Mouse (Mus musculus): ENCODE data around the gene Rabep2.

DNA sequence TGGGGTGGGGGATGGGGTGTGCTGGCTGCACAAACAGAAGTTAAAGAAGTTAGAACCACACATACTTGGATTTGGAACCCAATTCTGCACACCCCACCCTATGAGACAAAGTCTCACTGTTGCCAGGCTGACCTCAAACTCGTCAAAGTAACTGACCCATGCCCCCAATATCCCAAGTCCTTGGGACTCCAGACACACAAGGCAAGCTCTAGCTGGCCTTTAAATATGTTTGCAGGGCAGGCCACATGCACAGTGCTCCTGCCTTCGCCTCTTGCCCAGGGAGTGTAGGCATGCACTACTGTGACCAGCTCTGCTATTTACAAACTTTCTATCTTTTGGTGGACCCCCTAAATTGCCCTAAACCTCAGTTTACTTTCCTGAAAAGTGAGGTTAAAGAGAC lies 26.7 kb downstream of the Rabep2 start:
- TF ChIP-seq POLR2A (IDR thresholded peaks at IDR 0.05; ENCODE audit: low read depth, low read length), result no peak
- no peak for TF ChIP-seq CTCF (conservative IDR thresholded peaks at IDR 0.05 in 1 of 2, IDR thresholded peaks at IDR 0.05 in 1 of 2; ENCODE audit: low read depth in 2 of 2, low read length in 2 of 2)
- TF ChIP-seq BHLHE40 (IDR thresholded peaks at IDR 0.05; ENCODE audit: low read depth, low read length), result no peak
- no peak for TF ChIP-seq ZMIZ1 (IDR thresholded peaks at IDR 0.05; ENCODE audit: low read depth, low read length)

Measured in CH12.LX (cell line).